Mouse (Mus musculus): Measurements from ENCODE around the gene Mrpl18.
"Not testable (repeated sequence)": the region's sequence is repeated elsewhere in the genome, so short reads cannot be mapped to it uniquely, and the experiment has no call there.

The Mrpl18 gene

DNA sequence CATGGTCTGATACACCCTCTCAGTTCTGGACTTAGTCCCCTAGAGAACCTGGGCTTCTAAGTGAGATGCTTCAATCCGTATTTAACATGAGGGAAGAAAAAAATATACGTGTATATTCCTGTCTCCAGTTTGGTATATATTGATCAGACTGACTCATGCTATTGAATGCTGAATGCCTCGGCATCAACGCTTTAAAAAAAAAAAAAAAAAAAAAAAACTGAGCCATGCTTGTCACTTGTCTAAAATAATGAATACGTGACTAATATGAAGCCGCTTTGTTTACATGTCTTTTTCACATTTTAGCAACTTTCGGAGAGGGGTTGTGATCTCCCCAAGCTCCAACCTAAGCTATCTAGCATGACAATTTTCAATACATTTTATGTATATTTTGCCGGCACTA is 5.8 kb downstream of the Mrpl18 start:
- in situ Hi-C loops (cut with MboI; ENCODE audit: low sequenced_read_pairs), result no loop called here

DNA sequence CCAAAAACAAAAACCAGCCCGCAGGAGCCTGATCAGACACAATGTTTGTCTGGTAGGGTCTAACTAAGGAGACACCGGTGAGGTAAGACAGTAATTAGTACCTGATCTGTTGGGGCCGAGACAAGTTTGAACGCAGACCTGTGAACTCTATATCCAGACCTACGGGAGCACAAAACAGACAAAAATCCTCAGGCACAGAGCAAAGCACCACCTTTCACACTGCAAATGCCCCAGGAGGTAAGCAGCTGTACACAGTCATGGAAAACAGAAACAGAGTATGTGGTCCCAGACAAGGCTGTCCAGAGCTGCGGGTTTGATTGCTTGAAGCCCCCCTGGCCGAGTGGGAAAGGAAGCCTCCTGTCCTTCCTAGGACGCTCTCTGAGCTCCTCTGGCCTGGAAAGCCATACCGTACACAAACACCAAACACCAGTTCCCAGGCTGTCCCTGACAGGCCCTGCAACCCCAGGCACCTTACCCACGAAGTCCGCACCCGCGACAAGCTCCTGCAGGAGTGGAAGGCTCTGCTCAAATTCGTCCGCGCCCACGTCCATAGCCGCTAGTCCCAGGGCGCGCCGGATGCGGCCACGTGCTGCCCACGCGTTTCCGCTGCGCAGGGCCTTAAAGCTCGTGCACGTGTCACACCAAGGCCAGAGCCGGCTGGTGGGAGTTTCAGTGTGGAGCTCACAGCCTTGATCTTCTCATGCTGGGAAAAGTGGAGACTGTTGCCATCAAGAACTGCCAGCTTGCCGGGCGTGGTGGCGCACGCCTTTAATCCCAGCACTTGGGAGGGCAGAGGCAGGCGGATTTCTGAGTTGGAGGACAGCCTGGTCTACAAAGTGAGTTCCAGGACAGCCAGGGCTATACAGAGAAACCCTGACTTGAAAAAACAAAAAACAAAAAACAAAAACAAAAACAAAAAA is 6.5 kb downstream of the Mrpl18 start, which contains the start of gene Pnldc1:
TSS of gene Pnldc1 (minus strand) at position 870 of the 920 bp plus-strand sequence.
- in situ Hi-C loops (cut with MboI; ENCODE audit: low sequenced_read_pairs), result no loop called here

DNA sequence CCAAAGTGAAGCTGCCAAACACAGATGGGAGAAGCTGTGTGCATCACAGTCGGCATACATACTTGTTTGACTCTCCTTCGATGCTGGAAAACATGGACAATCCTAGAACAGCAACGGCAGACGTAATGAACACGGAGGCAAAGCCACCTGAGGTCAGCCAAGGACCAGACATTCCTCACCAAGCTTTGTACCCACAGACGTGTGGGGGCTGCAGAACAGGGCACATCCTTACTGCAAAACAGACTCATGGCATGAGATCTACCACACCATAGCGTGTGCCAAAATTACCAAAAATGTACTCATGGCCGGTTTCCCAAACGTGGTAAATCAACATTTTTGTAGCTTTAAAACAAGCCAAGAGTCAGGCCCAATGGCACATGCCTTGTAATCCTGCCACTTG is 9.7 kb downstream of the Mrpl18 start:
- in situ Hi-C loops (cut with MboI; ENCODE audit: low sequenced_read_pairs), result no loop called here

DNA sequence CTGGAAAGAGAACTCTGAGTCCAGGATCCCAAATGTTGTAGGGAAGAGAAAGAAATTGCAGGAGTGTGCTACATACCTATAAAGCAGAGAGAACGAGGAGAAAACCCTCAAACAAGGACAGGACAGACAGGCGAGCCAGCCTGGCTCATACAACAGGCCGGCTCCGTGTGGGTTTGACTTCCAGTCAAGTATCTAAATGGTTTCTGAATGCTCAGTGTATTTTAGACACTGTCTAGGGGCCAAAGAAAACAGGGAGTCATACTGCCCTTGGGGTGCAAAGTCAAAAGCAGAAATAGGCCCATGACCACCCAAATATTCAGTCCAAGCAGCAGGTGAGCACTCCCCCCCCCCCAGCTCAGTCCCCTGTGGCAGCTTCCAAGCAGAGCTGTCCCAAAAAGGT is 10.3 kb downstream of the Mrpl18 start:
- in situ Hi-C loops (cut with MboI; ENCODE audit: low sequenced_read_pairs), result no loop called here

DNA sequence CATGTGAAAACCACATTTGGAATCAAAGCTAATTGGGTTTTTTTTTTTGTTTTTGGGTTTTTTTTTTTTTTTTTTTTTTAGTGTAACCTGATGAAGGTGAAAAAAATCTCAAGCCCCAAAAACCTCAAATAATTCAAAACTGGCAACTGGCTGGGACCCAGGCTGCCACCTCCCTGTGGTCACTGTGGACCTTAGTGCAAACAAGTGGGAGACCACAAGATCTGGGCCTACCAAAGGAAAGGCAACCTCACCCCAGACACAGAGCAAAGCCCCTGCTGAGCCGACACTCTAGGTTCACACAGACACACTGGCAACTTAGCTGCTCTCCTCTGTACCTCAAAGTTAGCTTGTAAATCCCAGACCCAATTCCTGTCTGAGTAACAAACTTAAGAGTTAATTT is 11.8 kb downstream of the Mrpl18 start:
- in situ Hi-C loops (cut with MboI; ENCODE audit: low sequenced_read_pairs), result no loop called here

DNA sequence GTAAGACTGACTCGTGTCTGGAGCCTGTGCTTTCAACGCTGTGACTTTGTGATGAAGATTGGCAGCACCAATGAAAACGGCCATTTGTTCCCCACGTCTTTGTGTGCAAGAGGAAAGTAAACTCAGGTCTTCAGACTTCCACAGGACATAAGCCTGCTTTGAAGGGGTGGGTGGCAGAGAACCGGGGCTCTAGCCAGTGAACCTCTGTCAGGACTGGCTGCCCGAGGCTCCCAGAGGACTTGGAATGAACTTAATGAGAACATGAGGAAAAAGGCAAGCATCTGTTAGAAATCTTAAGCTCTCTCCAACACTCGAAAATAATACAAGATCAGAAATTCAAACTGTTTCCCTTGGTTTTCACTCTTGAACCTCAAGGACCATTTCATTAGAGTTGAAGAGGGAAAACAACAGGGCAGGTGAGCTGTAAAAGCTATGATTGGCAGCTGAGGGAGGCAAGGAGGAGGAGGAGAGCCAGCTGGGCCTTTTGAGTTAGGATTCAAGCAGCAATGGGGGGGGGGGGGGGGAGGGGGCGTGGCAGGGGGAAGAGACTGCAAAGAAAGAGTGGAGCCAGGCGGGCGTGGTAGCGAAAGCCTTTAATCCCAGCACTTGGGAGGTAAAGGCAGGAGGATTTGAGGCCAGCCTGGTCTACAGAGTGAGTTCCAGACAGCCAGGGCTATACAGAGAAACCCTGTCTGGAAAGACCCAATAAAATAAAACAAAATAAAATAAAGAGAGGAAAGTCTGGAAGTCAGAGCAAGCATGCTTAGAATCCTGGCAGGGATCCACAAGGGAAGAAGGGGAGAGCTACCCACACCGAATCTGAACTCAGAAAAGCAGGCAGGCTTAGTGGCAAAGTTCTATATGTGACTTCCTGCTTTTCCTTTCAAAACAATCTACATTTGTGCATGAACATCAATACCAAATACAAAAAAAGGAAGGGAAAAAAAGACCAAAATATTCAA is 12.5 kb downstream of the Mrpl18 start:
- in situ Hi-C loops (cut with MboI; ENCODE audit: low sequenced_read_pairs), result no loop called here

DNA sequence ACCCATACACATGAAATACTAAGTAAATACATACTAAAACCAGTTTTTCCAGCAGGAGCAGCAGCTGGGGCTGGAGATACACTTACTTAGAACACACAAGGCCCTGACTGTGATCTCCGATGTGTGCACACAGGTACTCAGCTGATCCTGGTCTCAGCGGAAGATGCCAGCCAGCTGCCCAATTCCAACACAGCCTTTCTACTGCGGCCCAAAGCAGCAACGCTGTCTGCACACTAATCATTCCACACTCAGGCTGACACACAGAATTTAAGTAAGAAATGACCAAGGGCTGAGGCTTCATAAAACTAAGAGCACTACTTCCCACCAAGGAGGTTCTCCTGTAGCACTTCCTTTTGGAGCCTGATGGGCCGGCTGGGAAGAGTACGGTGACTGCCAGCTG is 13.9 kb downstream of the Mrpl18 start:
- in situ Hi-C loops (cut with MboI; ENCODE audit: low sequenced_read_pairs), result no loop called here

DNA sequence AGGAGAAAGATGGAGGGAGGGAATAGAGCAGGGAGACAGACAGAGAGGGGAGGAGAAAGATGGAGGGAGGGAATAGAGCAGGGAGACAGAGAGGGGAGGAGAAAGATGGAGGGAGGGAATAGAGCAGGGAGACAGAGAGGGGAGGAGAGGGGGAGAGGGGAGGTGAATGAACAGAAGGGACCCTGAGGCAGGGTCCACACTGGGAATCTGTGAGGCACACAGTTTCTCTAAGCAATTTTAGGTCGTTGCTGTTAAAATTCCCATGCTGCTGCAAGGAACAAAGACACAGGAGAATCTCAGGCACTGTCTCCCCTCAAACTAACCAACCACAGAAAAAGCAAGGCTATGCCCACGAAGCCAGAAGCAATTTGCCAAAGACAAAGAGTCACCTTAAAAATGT is 17.5 kb downstream of the Mrpl18 start:
- in situ Hi-C loops (cut with MboI; ENCODE audit: low sequenced_read_pairs), result not testable (repeated sequence)

DNA sequence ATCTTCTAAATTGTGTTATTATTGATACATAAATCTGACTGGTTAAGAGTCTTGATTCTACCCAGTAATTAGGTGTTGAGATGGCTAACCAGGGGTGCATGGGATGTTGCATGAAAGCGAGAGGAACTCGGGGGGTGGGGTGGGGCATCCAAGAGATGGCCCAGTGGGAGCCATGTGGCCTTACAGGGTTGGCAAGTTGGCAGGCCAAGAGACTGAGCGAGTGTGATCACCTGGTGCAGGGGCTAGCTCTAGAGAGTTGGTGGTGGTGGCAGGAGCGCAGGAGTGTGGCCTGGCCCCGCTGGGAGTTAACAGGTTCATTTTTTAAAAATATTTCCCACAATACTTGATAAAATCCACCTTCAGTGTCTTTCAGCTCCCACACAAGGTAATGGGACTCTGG is 18.5 kb downstream of the Mrpl18 start:
- in situ Hi-C loops (cut with MboI; ENCODE audit: low sequenced_read_pairs), result no loop called here

DNA sequence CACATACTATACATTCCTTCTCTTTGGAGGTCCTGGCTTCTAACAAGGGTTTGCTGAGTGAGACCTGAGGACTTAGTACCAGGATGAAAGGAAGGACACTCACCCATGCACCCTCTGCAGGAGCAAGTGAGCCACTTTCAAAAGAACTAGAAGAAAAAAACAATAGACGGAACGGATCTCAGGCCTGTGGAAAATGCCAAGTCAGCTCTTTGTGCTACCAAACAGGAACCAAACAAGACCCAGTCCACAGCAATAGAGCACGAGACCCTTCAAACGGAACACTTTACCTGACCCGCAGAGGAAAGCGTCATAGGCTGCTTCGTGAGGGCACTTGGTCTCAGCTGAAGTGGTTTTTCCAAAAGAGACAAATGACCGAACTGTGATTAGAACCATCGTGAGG is 24.1 kb downstream of the Mrpl18 start:
- in situ Hi-C loops (cut with MboI; ENCODE audit: low sequenced_read_pairs), result no loop called here

DNA sequence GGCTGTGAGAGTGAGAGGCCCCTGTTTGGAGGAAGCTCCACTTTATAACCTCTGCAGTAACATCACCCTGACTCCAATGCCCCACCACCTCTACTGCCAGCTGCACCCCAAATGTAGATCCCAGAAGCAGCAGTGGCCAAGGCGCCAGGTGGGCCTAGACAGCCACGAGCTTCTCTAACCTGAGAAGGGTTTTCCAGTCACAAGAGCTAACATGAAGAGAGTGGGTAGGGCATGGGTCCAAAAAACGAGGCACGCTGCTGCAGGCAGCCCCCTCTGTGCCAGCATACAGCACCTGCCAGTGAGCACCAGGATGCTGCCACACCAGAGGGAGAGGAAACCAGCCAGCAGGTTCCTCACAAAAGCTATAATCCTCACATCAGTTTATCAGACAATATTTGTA is 25.1 kb downstream of the Mrpl18 start:
- in situ Hi-C loops (cut with MboI; ENCODE audit: low sequenced_read_pairs), result no loop called here

DNA sequence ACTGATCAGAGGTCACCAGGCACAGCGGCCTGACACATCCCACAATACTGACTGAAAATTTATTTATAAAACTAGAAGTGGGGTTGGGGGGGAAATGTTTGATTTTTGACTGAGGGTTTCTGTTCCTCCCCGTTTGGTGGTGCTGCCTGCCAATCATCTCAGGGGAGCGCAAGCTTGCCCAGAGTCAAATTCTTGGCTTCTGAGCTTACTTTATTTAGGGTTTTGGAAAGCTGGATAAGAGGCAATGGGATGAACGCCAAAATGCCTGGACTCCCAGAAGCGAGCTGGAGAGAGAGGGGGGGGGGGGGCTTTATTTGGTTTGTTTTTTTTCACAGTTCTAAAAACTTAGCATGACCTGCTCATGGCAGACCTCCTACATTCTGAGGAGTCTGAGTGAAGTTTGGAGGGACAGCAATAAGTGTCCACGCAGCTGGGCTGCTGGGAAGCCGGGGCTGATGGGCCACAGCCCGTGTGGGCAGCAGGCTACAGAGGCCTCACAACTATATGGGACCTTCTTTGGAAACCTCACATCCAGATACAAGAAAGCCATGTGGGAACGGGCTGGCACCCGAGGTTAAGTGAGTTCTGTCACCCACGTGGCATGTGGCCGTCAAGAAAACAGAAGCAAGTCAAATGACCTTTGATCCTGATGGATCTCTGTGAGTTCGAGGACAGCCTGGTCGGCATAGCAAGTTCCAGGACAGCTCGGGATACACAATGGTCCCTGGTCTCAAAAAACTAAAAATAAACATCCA is 28.9 kb downstream of the Mrpl18 start:
- in situ Hi-C loops (cut with MboI; ENCODE audit: low sequenced_read_pairs), result no loop called here

DNA sequence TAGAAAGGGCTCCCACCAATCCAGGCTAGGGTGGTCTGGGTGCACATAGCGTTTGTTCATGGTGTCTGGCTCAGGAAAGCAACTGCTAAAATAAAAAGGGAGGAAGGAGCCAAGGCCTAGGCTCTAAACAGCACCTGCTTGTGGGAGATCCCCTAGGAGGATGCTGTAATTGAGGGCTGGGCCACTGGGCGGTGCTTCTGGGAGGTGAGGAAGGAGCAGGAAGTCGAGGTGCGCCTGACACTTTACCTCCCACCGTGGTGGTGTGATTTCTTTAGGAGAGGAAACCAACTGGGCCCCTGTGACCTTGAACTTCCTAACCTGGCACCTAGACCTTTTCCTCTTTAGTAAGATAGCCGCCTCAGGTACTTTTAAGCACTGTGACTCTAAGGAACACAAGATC is 29.5 kb downstream of the Mrpl18 start:
- in situ Hi-C loops (cut with MboI; ENCODE audit: low sequenced_read_pairs), result no loop called here

DNA sequence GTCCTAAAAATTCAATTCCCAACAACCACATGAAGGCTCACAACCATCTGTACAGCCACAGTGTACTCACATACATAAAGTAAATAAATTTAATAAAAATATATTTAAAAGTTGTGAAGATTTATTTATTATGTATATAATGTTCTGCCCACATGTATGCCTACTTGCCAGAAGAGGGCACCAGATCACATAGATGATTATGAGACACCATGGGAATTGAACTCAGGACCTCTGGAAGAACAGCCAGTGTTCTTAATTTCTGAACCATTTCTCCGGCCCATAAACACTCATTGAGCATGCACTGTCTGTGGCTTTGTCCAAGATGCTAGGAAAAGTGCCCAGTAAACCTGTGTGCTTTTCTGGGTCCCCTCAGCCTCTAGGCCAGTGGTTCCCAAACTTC is 34.9 kb downstream of the Mrpl18 start:
- in situ Hi-C loops (cut with MboI; ENCODE audit: low sequenced_read_pairs), result no loop called here

DNA sequence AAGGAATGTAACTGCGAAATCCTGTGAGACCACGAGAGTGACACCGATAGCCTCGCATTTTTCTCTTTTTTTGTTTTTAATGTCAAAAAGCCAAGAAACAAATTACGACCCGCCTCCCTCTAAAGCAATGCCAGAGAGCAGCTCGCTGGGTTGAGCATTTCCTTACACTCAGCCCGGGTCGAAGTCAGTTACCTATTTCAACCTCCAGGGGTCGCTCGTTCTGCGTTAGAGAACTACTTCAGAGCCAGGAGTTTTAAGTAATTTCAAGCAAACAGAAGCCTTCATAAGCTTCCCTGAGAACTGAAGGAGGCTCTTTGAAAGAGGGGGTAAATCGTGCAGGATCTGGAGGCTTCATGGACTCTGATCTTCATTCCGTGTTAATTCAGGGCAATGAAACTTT is 36.0 kb downstream of the Mrpl18 start:
- in situ Hi-C loops (cut with MboI; ENCODE audit: low sequenced_read_pairs), result no loop called here

DNA sequence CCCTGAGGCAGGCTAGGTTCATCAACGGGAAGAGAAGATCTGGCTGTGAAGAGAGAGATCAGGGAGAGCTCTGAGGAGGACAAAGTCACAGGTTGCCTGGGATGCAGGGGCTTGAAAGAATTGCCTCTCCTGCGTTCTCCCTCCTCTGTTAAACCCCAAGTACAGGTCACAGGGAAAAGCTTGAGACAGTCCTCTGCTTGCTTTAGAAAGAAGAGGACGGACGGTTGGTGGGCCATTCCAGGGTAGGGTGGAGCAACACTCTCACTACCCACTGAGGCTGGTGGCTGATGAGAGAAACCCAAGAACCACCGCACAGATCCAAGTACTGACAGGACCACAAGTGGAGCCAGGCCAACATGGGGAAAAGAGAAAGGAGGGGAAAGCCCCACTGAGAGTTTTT is 40.4 kb downstream of the Mrpl18 start, which contains the start of gene Mrgprh:
TSS of gene Mrgprh (plus strand) at position 301 of the 400 bp plus-strand sequence.
- in situ Hi-C loops (cut with MboI; ENCODE audit: low sequenced_read_pairs), result no loop called here

DNA sequence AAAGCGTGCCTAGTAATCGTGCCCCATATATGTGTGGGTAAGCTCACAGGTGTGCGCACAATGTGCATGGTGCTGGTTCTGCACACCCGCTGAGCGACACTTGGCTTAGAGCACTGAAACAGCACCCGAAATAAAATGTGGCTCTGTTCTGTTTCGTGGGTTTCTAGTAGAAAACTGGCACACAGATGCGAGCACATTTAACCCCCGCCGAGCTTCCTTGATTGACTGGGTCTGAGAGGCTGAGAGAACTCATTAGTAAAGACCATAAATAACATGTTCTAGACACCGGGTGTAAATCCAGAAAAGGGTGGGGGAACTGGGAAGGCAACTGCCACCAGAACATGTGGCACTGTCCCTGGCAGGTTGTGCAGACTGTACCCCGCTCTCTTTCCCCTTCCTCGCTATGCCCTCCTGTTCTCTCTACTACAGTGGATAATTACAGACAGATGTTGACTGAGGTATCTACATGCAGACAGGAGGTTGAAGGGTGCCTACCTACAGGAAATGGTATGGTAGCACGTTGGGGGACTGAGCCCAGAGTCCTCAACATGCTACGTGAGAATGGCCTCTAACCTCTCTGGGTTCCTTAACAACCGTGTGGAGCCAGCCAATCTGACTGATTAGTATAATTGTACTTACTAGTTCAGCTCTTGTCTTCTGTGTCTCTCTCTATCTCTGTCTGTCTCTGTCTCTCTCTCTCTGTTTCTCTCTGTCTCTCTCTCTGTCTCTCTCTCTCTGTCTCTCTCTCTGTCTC is 43.7 kb downstream of the Mrpl18 start:
- in situ Hi-C loops (cut with MboI; ENCODE audit: low sequenced_read_pairs), result no loop called here

DNA sequence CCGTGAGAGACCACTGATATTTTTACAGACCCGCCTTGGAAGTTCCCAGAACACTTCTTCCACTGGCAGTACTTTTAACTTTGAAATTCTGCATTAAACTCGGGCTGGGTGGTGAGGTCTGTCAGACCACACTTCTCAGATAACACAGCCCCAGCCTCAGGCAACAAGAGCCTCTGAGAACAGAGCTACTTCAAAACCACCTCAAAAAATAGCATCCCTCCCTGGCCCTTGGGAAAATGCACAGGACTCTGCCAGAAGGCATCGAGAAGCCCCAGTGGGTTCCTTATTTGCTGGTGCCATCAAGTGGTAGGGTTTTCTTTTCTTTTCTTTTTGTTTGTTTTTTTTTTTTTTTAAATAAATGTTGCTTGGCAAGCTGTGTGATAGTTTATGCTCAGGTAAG is 47.5 kb downstream of the Mrpl18 start:
- in situ Hi-C loops (cut with MboI; ENCODE audit: low sequenced_read_pairs), result no loop called here

DNA sequence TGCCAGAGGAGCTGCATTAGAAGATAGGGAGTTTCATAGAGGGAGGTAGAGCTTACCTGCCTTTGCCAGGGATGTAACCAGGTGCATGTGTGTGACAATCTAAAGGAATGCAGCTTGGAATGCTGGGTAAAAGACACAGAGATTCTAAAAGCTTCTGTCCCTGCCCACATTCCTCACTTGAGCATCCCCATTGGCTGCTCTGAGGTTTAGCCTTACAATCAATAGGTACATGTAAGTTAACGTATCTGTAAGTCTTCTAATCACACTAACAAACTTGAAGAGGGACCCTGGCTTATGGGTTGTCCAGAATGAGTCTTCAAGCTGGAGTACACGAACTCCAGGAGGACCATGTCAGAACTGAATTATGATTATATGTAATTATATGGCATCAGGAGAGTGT is 48.1 kb downstream of the Mrpl18 start, which contains the start of gene Mas1:
TSS of gene Mas1 (minus strand) at position 101 of the 400 bp plus-strand sequence.
- in situ Hi-C loops (cut with MboI; ENCODE audit: low sequenced_read_pairs), result no loop called here

DNA sequence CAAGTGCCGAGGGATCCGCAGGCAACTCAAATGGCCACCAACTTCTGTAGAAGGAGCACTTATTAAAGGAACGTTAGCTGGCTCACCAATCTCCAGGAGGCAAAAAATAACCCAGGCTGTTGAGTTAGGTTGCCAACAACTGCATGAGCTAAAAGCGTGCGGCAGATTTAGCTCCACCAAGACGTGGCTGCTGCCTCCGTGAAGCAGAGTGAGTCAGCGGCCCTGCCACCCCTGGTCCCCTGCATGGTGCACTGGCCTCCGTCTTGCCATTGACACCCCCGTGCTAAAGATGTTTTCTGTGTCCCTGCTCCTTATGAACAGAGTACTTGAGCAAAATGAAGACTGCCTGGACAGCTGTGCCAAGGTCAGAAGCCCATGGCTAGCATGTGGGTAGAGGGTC is 49.3 kb downstream of the Mrpl18 start:
- in situ Hi-C loops (cut with MboI; ENCODE audit: low sequenced_read_pairs), result no loop called here

Measured in CH12F3 (cell line).